Mouse (Mus musculus): ENCODE data around the gene Mgea5. TPM values are rescaled to one million over a fixed set of nuclear protein-coding genes. Genes with fewer than 3 reads are reported as not detected.

Mgea5 gene
- polyA plus RNA-seq, 1 experiment: 80.8 TPM

- no peak overlapping the region for H3K4me3 ChIP-seq (replicated peaks; ENCODE audit: control insufficient read depth, low read depth, low read length)
- H3K27ac ChIP-seq (ENCODE audit: control insufficient read depth, insufficient read depth, low read depth, low read length, poor library complexity): no peak overlapping the region
- TF ChIP-seq POLR2A (IDR thresholded peaks at IDR 0.05; ENCODE audit: borderline replicate concordance, control insufficient read depth, low read depth, low read length) (no peak), CTCF (IDR thresholded peaks at IDR 0.05; ENCODE audit: control insufficient read depth, insufficient read depth, low read length) (no peak)
- 74% methylated on average over 14 of the region's 14 CpGs for WGBS
- no peaks in the 10 kb centered on the region for H3K4me1 ChIP-seq (ENCODE audit: control insufficient read depth, insufficient read depth, low read length)
Observed at GRCm38 (mm10) chr19:45725677-45726277, 57.9 kb downstream of the Mgea5 start.

GRCm38 (mm10) chr19:45722188-45722587 lies 61.4 kb downstream of the Mgea5 start:
- 66% methylated on average over 5 of the region's 5 CpGs for WGBS
- no peak for TF ChIP-seq POLR2A (IDR thresholded peaks at IDR 0.05; ENCODE audit: borderline replicate concordance, control insufficient read depth, low read depth, low read length)
- TF ChIP-seq CTCF (IDR thresholded peaks at IDR 0.05; ENCODE audit: control insufficient read depth, insufficient read depth, low read length): no peak

GRCm38 (mm10) chr19:45718286-45718685 lies 65.4 kb downstream of the Mgea5 start:
- Histone ChIP-seq H3K4me1 (ENCODE audit: control insufficient read depth, insufficient read depth, low read length) (no peaks in the 10 kb centered on the region), H3K4me3 (replicated peaks; ENCODE audit: control insufficient read depth, low read depth, low read length) (no peak overlapping the region), H3K27ac (ENCODE audit: control insufficient read depth, insufficient read depth, low read depth, low read length, poor library complexity) (no peak overlapping the region)
- WGBS: 79% methylated on average over 3 of the region's 3 CpGs
- TF ChIP-seq CTCF (IDR thresholded peaks at IDR 0.05; ENCODE audit: control insufficient read depth, insufficient read depth, low read length) (no peak), POLR2A (IDR thresholded peaks at IDR 0.05; ENCODE audit: borderline replicate concordance, control insufficient read depth, low read depth, low read length) (no peak)

More at GRCm38 (mm10) chr19:45722188-45722587, 61.4 kb downstream of the Mgea5 start:
- Histone ChIP-seq H3K4me1 (ENCODE audit: control insufficient read depth, insufficient read depth, low read length) (no peaks in the 10 kb centered on the region), H3K4me3 (replicated peaks; ENCODE audit: control insufficient read depth, low read depth, low read length) (no peak overlapping the region), H3K27ac (ENCODE audit: control insufficient read depth, insufficient read depth, low read depth, low read length, poor library complexity) (no peak overlapping the region)

GRCm38 (mm10) chr19:45717493-45718220 lies 66.0 kb downstream of the Mgea5 start:
- no peak overlapping the region for H3K27ac ChIP-seq (ENCODE audit: control insufficient read depth, insufficient read depth, low read depth, low read length, poor library complexity)
- TF ChIP-seq CTCF (IDR thresholded peaks at IDR 0.05; ENCODE audit: control insufficient read depth, insufficient read depth, low read length) (no peak), POLR2A (IDR thresholded peaks at IDR 0.05; ENCODE audit: borderline replicate concordance, control insufficient read depth, low read depth, low read length) (no peak)
- no peaks in the 10 kb centered on the region for H3K4me1 ChIP-seq (ENCODE audit: control insufficient read depth, insufficient read depth, low read length)
- WGBS: 52% methylated on average over 16 of the region's 16 CpGs
- no peak overlapping the region for H3K4me3 ChIP-seq (replicated peaks; ENCODE audit: control insufficient read depth, low read depth, low read length)

DNA sequence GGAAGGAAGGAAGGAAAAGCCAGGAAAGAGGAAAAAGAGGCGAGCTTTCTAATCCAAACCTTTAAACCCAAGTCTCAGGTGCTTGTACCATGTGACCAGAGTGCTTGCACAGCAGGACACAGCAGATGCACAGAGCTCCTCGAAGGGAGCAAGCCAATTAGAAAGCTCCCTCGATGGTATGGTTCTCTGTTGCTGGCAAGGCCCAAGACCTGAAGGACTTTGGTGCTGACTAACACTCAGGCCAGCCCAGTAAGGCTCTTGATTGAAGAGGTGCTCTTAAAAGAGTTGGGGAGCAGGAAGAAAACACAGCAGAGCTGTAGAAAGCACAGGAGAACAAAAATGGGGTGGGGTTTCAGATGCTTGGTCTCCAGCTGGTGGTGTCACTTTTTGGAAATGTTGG lies 74.9 kb downstream of the Mgea5 start:
- no peak overlapping the region for H3K4me3 ChIP-seq (replicated peaks; ENCODE audit: control insufficient read depth, low read depth, low read length)
- H3K4me1 ChIP-seq (ENCODE audit: control insufficient read depth, insufficient read depth, low read length): no peaks in the 10 kb centered on the region
- WGBS: 69% methylated on average over 3 of the region's 3 CpGs
- TF ChIP-seq CTCF (IDR thresholded peaks at IDR 0.05; ENCODE audit: control insufficient read depth, insufficient read depth, low read length): no peak
- no peak for TF ChIP-seq POLR2A (IDR thresholded peaks at IDR 0.05; ENCODE audit: borderline replicate concordance, control insufficient read depth, low read depth, low read length)
- H3K27ac ChIP-seq (ENCODE audit: control insufficient read depth, insufficient read depth, low read depth, low read length, poor library complexity): no peak overlapping the region

Other genes starting within 250 kb of the Mgea5 start
- gene Poll, start 223.3 kb downstream of the Mgea5 start, polyA plus RNA-seq (2011; ENCODE audit: insufficient read depth, insufficient read length, low replicate concordance, missing spikeins): 2.1 and 5.2 TPM in 2 replicates
- 16.1 and 32.6 TPM in 2 replicates for gene Gm17018, start 223.2 kb downstream of the Mgea5 start, polyA plus RNA-seq (2011; ENCODE audit: insufficient read depth, insufficient read length, low replicate concordance, missing spikeins)
- 22.4 and 26.2 TPM in 2 replicates for gene Fbxw4, start 123.5 kb downstream of the Mgea5 start, polyA plus RNA-seq (2011; ENCODE audit: insufficient read depth, insufficient read length, low replicate concordance, missing spikeins)
- gene Fgf8, start 40.9 kb downstream of the Mgea5 start, polyA plus RNA-seq (2011; ENCODE audit: insufficient read depth, insufficient read length, low replicate concordance, missing spikeins): not detected in 2 replicates
- 44.1 and 56.0 TPM in 2 replicates for gene Npm3, start 34.2 kb downstream of the Mgea5 start, polyA plus RNA-seq (2011; ENCODE audit: insufficient read depth, insufficient read length, low replicate concordance, missing spikeins)
- 0.72 TPM in 1 of 2 replicates, not detected in the other for gene Kcnip2, start 32.2 kb upstream of the Mgea5 start, polyA plus RNA-seq (2011; ENCODE audit: insufficient read depth, insufficient read length, low replicate concordance, missing spikeins)
- gene Armh3, start 214.7 kb upstream of the Mgea5 start, polyA plus RNA-seq (2011; ENCODE audit: insufficient read depth, insufficient read length, low replicate concordance, missing spikeins): 2.8 and 5.3 TPM in 2 replicates
- gene Hps6, start 219.7 kb upstream of the Mgea5 start, polyA plus RNA-seq (2011; ENCODE audit: insufficient read depth, insufficient read length, low replicate concordance, missing spikeins): 1.2 and 1.9 TPM in 2 replicates

Data from bone marrow, adult 2 months (tissue).